11 mouse cellular contexts compared by ENCODE assay signal in the genomic region with DNA sequence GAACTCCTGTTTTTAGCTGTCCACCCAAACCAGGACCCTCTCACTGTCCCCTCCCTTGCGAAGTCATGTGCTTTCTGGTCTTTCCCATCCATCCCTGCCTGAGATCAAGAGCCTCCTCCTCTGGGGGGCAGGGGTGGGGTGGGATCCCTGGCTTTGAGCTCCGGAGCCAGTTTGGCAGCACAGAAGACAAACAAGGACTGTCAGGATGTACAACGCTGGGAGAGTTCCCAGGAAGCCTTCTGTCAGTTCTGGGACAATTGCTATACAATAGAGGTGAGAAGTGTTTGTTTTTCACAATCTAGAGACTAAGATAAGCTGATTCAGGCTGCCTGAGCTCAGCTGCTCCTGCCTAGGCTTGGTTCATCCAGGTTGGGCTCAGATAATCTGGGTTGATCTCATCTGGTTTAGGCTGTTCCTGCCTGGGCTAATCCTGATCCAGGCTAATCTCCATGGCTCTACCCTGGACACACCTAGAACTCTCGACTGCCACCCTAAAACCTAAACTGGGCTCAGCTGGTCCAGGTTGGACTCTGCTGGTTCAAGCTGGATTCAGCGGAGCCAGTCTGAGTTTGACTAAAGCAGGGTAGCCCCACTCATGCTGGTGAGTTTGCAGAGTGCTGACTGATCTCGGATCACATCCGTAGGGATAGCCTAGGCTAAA. TPM values are rescaled to one million over a fixed set of nuclear protein-coding genes. Genes with fewer than 3 reads are reported as not detected.
DNase-seq lines count a peak whose midpoint lies in the region; ATAC-seq and TF ChIP-seq lines count a peak whose summit lies in the region.
"Had no signal": no experiment of that assay in that cellular context is flagged by ENCODE, and none has a peak within 500 bp of the region (broad histone marks: within the 10 kb centered on the region; RNA-seq: fewer than 3 reads in every experiment).

No protein-coding gene starts in this region.

- H3K27ac ChIP-seq in forebrain, postnatal 0 days (ENCODE audit: low read depth, low read length), result 0 out of 2 replicates have a peak overlapping the region, but pooled peaks have one; percentile 9
- no peak overlapping the region for H3K27ac ChIP-seq in forebrain, embryonic 16.5 days (ENCODE audit: low read length)
- H3K27ac ChIP-seq in intestine, embryonic 15.5 days, result no peak overlapping the region
- no peak overlapping the region for H3K27ac ChIP-seq in intestine, postnatal 0 days (ENCODE audit: low read depth, low read length)
- H3K27ac ChIP-seq: embryonic facial prominence, embryonic 13.5 days; limb, embryonic 15.5 days had no signal

- H3K4me2 ChIP-seq in forebrain, postnatal 0 days (ENCODE audit: low read depth), result no peak overlapping the region
- no peak overlapping the region for H3K4me2 ChIP-seq in forebrain, embryonic 16.5 days (ENCODE audit: low read length)
- H3K4me2 ChIP-seq in intestine, embryonic 15.5 days (replicated peaks), result no peak overlapping the region
- no peak overlapping the region for H3K4me2 ChIP-seq in intestine, postnatal 0 days (replicated peaks; ENCODE audit: low read depth)
- H3K4me2 ChIP-seq: embryonic facial prominence, embryonic 13.5 days; limb, embryonic 15.5 days had no signal

- no peaks in the 10 kb centered on the region for H3K27me3 ChIP-seq in forebrain, postnatal 0 days (ENCODE audit: insufficient read depth, low read length)
- no peaks in the 10 kb centered on the region for H3K27me3 ChIP-seq in forebrain, embryonic 16.5 days (replicated peaks; ENCODE audit: control insufficient read depth, insufficient read depth, low read length)
- no peaks in the 10 kb centered on the region for H3K27me3 ChIP-seq in intestine, embryonic 15.5 days (replicated peaks)
- no peaks in the 10 kb centered on the region for H3K27me3 ChIP-seq in intestine, postnatal 0 days (replicated peaks; ENCODE audit: control insufficient read depth, insufficient read depth, low read length)
- H3K27me3 ChIP-seq in E14TG2a.4 (ENCODE audit: insufficient read depth, low read length), result no peaks in the 10 kb centered on the region
- H3K27me3 ChIP-seq: embryonic facial prominence, embryonic 13.5 days; limb, embryonic 15.5 days had no signal

- intact Hi-C loops in left cerebral cortex, postnatal 4 days (cut with DNase I), result no loop called here

- DNase-seq in forebrain, postnatal 0 days, result no peak
- DNase-seq in kidney, postnatal 36 days, result peak; percentile 32 to 40
- no peak for DNase-seq in left cerebral cortex, postnatal 4 days
- DNase-seq in natural killer cell, adult 2 months (ENCODE audit: low spot score in 2 of 2), result no peak
- DNase-seq: cerebellum, postnatal 14 days had no signal

- H3K9ac ChIP-seq in forebrain, postnatal 0 days, result no peak overlapping the region
- H3K9ac ChIP-seq in forebrain, embryonic 16.5 days (replicated peaks; ENCODE audit: low read depth, low read length), result no peak overlapping the region
- no peak overlapping the region for H3K9ac ChIP-seq in intestine, embryonic 15.5 days
- H3K9ac ChIP-seq in intestine, postnatal 0 days (ENCODE audit: low read depth, low read length), result no peak overlapping the region
- H3K9ac ChIP-seq: embryonic facial prominence, embryonic 13.5 days; limb, embryonic 15.5 days had no signal

- H3K36me3 ChIP-seq in forebrain, postnatal 0 days (ENCODE audit: insufficient read depth), result no peaks in the 10 kb centered on the region
- H3K36me3 ChIP-seq in forebrain, embryonic 16.5 days (ENCODE audit: control insufficient read depth, insufficient read depth), result no peaks in the 10 kb centered on the region
- H3K36me3 ChIP-seq in intestine, embryonic 15.5 days, result no peaks in the 10 kb centered on the region
- no peaks in the 10 kb centered on the region for H3K36me3 ChIP-seq in intestine, postnatal 0 days (ENCODE audit: control insufficient read depth, insufficient read depth)
- H3K36me3 ChIP-seq in E14TG2a.4 (ENCODE audit: insufficient read depth, low read length), result no peaks in the 10 kb centered on the region
- H3K36me3 ChIP-seq: embryonic facial prominence, embryonic 13.5 days; limb, embryonic 15.5 days had no signal

- TF ChIP-seq CTCF in forebrain, postnatal 0 days (IDR thresholded peaks at IDR 0.05; ENCODE audit: low read depth), result no peak
- TF ChIP-seq CTCF in intestine, postnatal 0 days (IDR thresholded peaks at IDR 0.05; ENCODE audit: low read depth), result no peak
- TF ChIP-seq CTCF in E14TG2a.4 (conservative IDR thresholded peaks at IDR 0.05; ENCODE audit: low read length), result no peak

- WGBS in forebrain, postnatal 0 days, result 70% methylated on average over 7 of the region's 7 CpGs
- WGBS in forebrain, embryonic 16.5 days, result 79% methylated on average over 7 of the region's 7 CpGs
- WGBS in intestine, embryonic 15.5 days, result 60% methylated on average over 7 of the region's 7 CpGs
- WGBS in intestine, postnatal 0 days, result 57% methylated on average over 7 of the region's 7 CpGs

- no peaks in the 10 kb centered on the region for H3K9me3 ChIP-seq in forebrain, postnatal 0 days (ENCODE audit: low read length)
- H3K9me3 ChIP-seq in forebrain, embryonic 16.5 days (ENCODE audit: control insufficient read depth, low read length), result no peaks in the 10 kb centered on the region
- no peaks in the 10 kb centered on the region for H3K9me3 ChIP-seq in intestine, embryonic 15.5 days
- H3K9me3 ChIP-seq in intestine, postnatal 0 days (ENCODE audit: control insufficient read depth), result no peaks in the 10 kb centered on the region
- H3K9me3 ChIP-seq in E14TG2a.4 (ENCODE audit: low read length), result no peaks in the 10 kb centered on the region
- H3K9me3 ChIP-seq: embryonic facial prominence, embryonic 13.5 days; limb, embryonic 15.5 days had no signal

- ATAC-seq in forebrain, postnatal 0 days, result no peak
- no peak for ATAC-seq in forebrain, embryonic 16.5 days
- peak; percentile 23; the same call in 1 of the 2 replicates for ATAC-seq in intestine, embryonic 15.5 days
- no peak for ATAC-seq in intestine, postnatal 0 days

- no peaks in the 10 kb centered on the region for H3K4me1 ChIP-seq in forebrain, postnatal 0 days (ENCODE audit: insufficient read depth)
- no peaks in the 10 kb centered on the region for H3K4me1 ChIP-seq in forebrain, embryonic 16.5 days (replicated peaks; ENCODE audit: control insufficient read depth, insufficient read depth, low read length)
- peaks cover 7% of the 10 kb centered on the region; the same call in 1 of the 2 replicates for H3K4me1 ChIP-seq in intestine, embryonic 15.5 days (replicated peaks)
- no peaks in the 10 kb centered on the region for H3K4me1 ChIP-seq in intestine, postnatal 0 days (replicated peaks; ENCODE audit: control insufficient read depth, insufficient read depth, low read length)
- peaks cover 80% of the 10 kb centered on the region for H3K4me1 ChIP-seq in E14TG2a.4 (replicated peaks; ENCODE audit: low read depth, low read length)

- no peak overlapping the region for H3K4me3 ChIP-seq in forebrain, postnatal 0 days (ENCODE audit: low read depth, low read length)
- H3K4me3 ChIP-seq in forebrain, embryonic 16.5 days (replicated peaks; ENCODE audit: low read length), result no peak overlapping the region
- no peak overlapping the region for H3K4me3 ChIP-seq in intestine, embryonic 15.5 days (replicated peaks)
- no peak overlapping the region for H3K4me3 ChIP-seq in intestine, postnatal 0 days (ENCODE audit: low read depth, low read length)
- H3K4me3 ChIP-seq in E14TG2a.4 (replicated peaks; ENCODE audit: low read length), result peak overlapping the region; percentile 56
- H3K4me3 ChIP-seq: embryonic facial prominence, embryonic 13.5 days; limb, embryonic 15.5 days had no signal

RNA-seq across cellular contexts. Expression of a gene that starts 39.1 kb away (rescaled TPM):
- total RNA-seq in forebrain, postnatal 0 days (2014; rRNA removed), result 55.2 and 71.1 TPM in 2 replicates
- 42.2 and 49.0 TPM in 2 replicates for polyA plus RNA-seq in forebrain, postnatal 0 days (2015; fragmentation: Nextera tagmentation; extraction: Ambion mirVana)
- 24.6 and 24.8 TPM in 2 replicates for polyA plus RNA-seq in forebrain, embryonic 16.5 days (2015; fragmentation: Nextera tagmentation; extraction: Ambion mirVana)
- 8.0 and 9.6 TPM in 2 replicates for polyA plus RNA-seq in intestine, embryonic 15.5 days (2015; fragmentation: Nextera tagmentation; extraction: Ambion mirVana)
- 4.2 and 4.4 TPM in 2 replicates for polyA plus RNA-seq in intestine, postnatal 0 days (2015; fragmentation: Nextera tagmentation; extraction: Ambion mirVana)
- 100 to 1,000 TPM; 315 to 327 TPM for total RNA-seq in left cerebral cortex, postnatal 4 days (2021)

RNA-seq across cellular contexts. Expression of a gene that starts 45.3 kb away (rescaled TPM):
- total RNA-seq in forebrain, postnatal 0 days (2014; rRNA removed), result 10.2 and 11.1 TPM in 2 replicates
- polyA plus RNA-seq in forebrain, postnatal 0 days (2015; fragmentation: Nextera tagmentation; extraction: Ambion mirVana), result 8.8 and 9.1 TPM in 2 replicates
- polyA plus RNA-seq in forebrain, embryonic 16.5 days (2015; fragmentation: Nextera tagmentation; extraction: Ambion mirVana), result 5.4 and 5.7 TPM in 2 replicates
- 1.1 and 2.6 TPM in 2 replicates for polyA plus RNA-seq in intestine, embryonic 15.5 days (2015; fragmentation: Nextera tagmentation; extraction: Ambion mirVana)
- 2.7 and 3.0 TPM in 2 replicates for polyA plus RNA-seq in intestine, postnatal 0 days (2015; fragmentation: Nextera tagmentation; extraction: Ambion mirVana)
- 10 to 100 TPM; 13.8 to 14.2 TPM for total RNA-seq in left cerebral cortex, postnatal 4 days (2021)

Comparison
In these comparisons a context has a peak if more than half of its experiments do, and no peak if none do; other contexts are left out.
1. DNase-seq: peak in kidney, postnatal 36 days (2 of 2); none in forebrain, postnatal 0 days (single experiment), left cerebral cortex, postnatal 4 days (single experiment) and natural killer cell, adult 2 months (0 of 2).